Comparison of ENCODE assay signal across 9 mouse cellular contexts in genomic region chr3:79193001-79193400, GRCm38 (mm10).
DNase-seq lines count a peak whose midpoint lies in the region; ATAC-seq and TF ChIP-seq lines count a peak whose summit lies in the region.
"Had no signal": no experiment of that assay in that cellular context is flagged by ENCODE, and none has a peak within 500 bp of the region (broad histone marks: within the 10 kb centered on the region; RNA-seq: fewer than 3 reads in every experiment).

No protein-coding gene starts in this region.

- no peak for TF ChIP-seq POLR2A in cortical plate, adult 2 months (IDR thresholded peaks at IDR 0.05; ENCODE audit: extremely low read depth, insufficient read depth, low read length)
- TF ChIP-seq POLR2A in thymus, adult 2 months (IDR thresholded peaks at IDR 0.05; ENCODE audit: control insufficient read depth, extremely low read depth, insufficient read depth, low read length, poor library complexity), result no peak

- WGBS in thymus, adult 2 months, result 28% methylated on average over 4 of the region's 4 CpGs

- no peaks in the 10 kb centered on the region for H3K36me3 ChIP-seq in thymus, adult 2 months (ENCODE audit: control insufficient read depth, insufficient read depth, low read length)

- no peaks in the 10 kb centered on the region for H3K27me3 ChIP-seq in thymus, adult 2 months (ENCODE audit: control insufficient read depth, insufficient read depth, low read length)
- H3K27me3 ChIP-seq: megakaryocyte, embryonic 14.5 days had no signal

- TF ChIP-seq CTCF in cortical plate, adult 2 months (IDR thresholded peaks at IDR 0.05; ENCODE audit: extremely low read depth, insufficient read depth, low read length), result no peak
- TF ChIP-seq CTCF in thymus, adult 2 months (IDR thresholded peaks at IDR 0.05; ENCODE audit: borderline replicate concordance, control insufficient read depth, extremely low read depth, insufficient read depth, low read length, poor library complexity), result no peak

- H3K4me3 ChIP-seq in cortical plate, adult 2 months (ENCODE audit: insufficient read depth, low read length), result no peak overlapping the region
- no peak overlapping the region for H3K4me3 ChIP-seq in thymus, adult 2 months (ENCODE audit: control insufficient read depth, insufficient read depth, low read length)
- H3K4me3 ChIP-seq: megakaryocyte, embryonic 14.5 days had no signal

- 0 out of 2 replicates have a peak overlapping the region, but pooled peaks have one; percentile 63 for H3K27ac ChIP-seq in cortical plate, adult 2 months (ENCODE audit: insufficient read depth, low read length)
- no peak overlapping the region for H3K27ac ChIP-seq in thymus, adult 2 months (ENCODE audit: control insufficient read depth, insufficient read depth, low read length)

- peaks cover 7% of the 10 kb centered on the region for H3K4me1 ChIP-seq in cortical plate, adult 2 months (ENCODE audit: control insufficient read depth, insufficient read depth, low read length)
- H3K4me1 ChIP-seq in thymus, adult 2 months (replicated peaks; ENCODE audit: control insufficient read depth, insufficient read depth, low read length), result peaks cover 8% of the 10 kb centered on the region

- no peak for ATAC-seq in megakaryocyte progenitor cell, adult 5-6 weeks (replicated peaks; ENCODE audit: poor library complexity)

- DNase-seq in gastrocnemius, adult 18-20 months (ENCODE audit: low spot score), result peak; percentile 88
- DNase-seq in gastrocnemius, postnatal 10 days, result no peak
- DNase-seq in NIH3T3 (ENCODE audit: low read depth), result peak; percentile 88
- peak; percentile 38 for DNase-seq in layer of hippocampus, adult 9-10 months (ENCODE audit: low spot score)
- no peak for DNase-seq in B cell, adult 2 months
- no peak for DNase-seq in thymus, adult 2 months

Comparison
In these comparisons a context has a peak if more than half of its experiments do, and no peak if none do; other contexts are left out.
1. DNase-seq: peak in gastrocnemius, adult 18-20 months (single experiment), NIH3T3 (single experiment) and layer of hippocampus, adult 9-10 months (single experiment); none in gastrocnemius, postnatal 10 days (single experiment), B cell, adult 2 months (0 of 2) and thymus, adult 2 months (single experiment).